Mouse (Mus musculus) bone marrow, adult 2 months (tissue): ENCODE data around the gene Ppfibp2. TPM values are rescaled to one million over a fixed set of nuclear protein-coding genes. Genes with fewer than 3 reads are reported as not detected.

Experiments
- H3K27ac ChIP-seq: fragments of 200-500 bp; 2 replicates; pipeline ENCODE4 v1.5.1; 2012; ENCODE audit warnings: low read depth, mild to moderate bottlenecking, control low read depth, inconsistent platforms, low read length; ENCODE audit not compliant: control insufficient read depth, poor library complexity, insufficient read depth
- H3K4me1 ChIP-seq: fragments of 200-500 bp; 2 replicates; pipeline ENCODE4 v1.6.1; 2011; ENCODE audit warnings: low read length; ENCODE audit not compliant: control insufficient read depth, insufficient read depth
- H3K4me3 ChIP-seq: fragments of 200-500 bp; replicated peaks from 2 replicates; pipeline ENCODE3; 2011; ENCODE audit warnings: mild to moderate bottlenecking, low read depth, low read length, control low read depth; ENCODE audit not compliant: control insufficient read depth
- CTCF ChIP-seq: fragments of 200-500 bp; IDR thresholded peaks from 2 replicates; pipeline ENCODE4 v1.5.1; 2011; ENCODE audit warnings: low read length, control low read depth; ENCODE audit not compliant: control insufficient read depth, insufficient read depth
- POLR2A ChIP-seq: fragments of 200-500 bp; IDR thresholded peaks from 2 replicates; pipeline ENCODE4 v1.6.1; 2011; ENCODE audit warnings: low read depth, mild to moderate bottlenecking, control low read depth, low read length, borderline replicate concordance; ENCODE audit not compliant: control insufficient read depth
- WGBS: fragments of 180-500 bp; shearing (Covaris S2); methylation state at CpG from one replicate; pipeline ENCODE4 v1.1.7; 2018; 5-methylcytosine and 5-hydroxymethylcytosine counted together
- polyA plus RNA-seq: library from polyadenylated mRNA; stranded (reverse); fragments of >200 nt; gene quantifications from 2 replicates; pipeline ENCODE4 v1.2.4, GENCODE M21; 2011; ENCODE audit warnings: low replicate concordance; ENCODE audit not compliant: missing spikeins, insufficient read depth, insufficient read length

The Ppfibp2 gene
- polyA plus RNA-seq, 1 experiment = 3.7 TPM

- no peak overlapping the region for H3K4me3 ChIP-seq
- whole genome bisulfite sequencing = 70% methylated on average over 6 of the region's 6 CpGs
- no peak for TF ChIP-seq POLR2A
- H3K27ac ChIP-seq = no peak overlapping the region
- 0 out of 2 replicates have a peak, but pooled peaks cover 1% of the 10 kb centered on the region for H3K4me1 ChIP-seq
Observed at GRCm38 (mm10) chr7:107712743-107713142, 117.7 kb downstream of the Ppfibp2 start.

- no peak overlapping the region for H3K27ac ChIP-seq
Observed at GRCm38 (mm10) chr7:107714067-107714466, 119.1 kb downstream of the Ppfibp2 start.

DNA sequence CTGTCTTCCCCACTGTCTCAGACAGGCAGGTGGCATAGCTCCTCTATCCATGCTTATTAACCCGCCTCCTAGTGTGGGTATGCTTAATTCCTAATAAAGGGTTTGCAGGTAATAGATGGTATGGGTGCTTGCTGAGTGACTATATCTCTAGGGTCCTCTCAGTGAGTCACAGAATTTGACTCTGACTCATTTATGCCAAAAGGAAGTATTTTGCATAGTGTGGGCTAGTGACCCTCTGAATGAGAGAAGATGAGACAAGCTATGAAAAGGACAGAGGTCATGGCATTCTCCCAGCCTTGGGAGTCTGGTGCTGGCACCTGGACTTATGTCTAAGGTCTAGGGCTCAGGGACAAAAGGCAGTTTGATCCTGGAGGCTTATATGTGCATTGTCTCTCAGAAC lies 125.8 kb downstream of the Ppfibp2 start:
- H3K4me1 ChIP-seq = no peaks in the 10 kb centered on the region
- H3K27ac ChIP-seq = no peak overlapping the region
- 92% methylated on average over 1 of the region's 1 CpGs for WGBS
- TF ChIP-seq CTCF (no peak), POLR2A (no peak)
- H3K4me3 ChIP-seq = no peak overlapping the region

More at GRCm38 (mm10) chr7:107714067-107714466, 119.1 kb downstream of the Ppfibp2 start:
- 79% methylated on average over 5 of the region's 5 CpGs for WGBS
- Histone ChIP-seq H3K4me3 (no peak overlapping the region), H3K4me1 (no peaks in the 10 kb centered on the region)
- TF ChIP-seq CTCF (no peak), POLR2A (no peak)

DNA sequence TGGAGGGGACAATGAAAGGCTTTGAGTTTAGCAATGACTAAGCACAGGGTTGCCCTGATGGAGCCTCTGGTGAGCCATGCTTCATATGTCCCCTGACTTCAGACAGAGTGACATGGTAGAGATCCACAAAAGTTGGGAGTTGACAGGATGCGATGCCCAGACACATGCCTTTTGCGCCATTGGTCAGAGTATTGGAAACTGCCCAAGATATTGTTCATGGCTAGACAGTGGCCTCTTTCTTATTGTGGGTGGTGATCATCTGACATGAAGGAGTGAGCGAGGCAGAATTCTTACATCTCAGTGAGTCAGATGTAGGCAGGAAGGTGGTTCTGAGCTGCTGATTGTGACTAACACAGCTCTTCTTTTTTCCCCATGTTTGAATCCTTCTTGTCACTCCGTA lies 127.5 kb downstream of the Ppfibp2 start:
- Histone ChIP-seq H3K4me3 (no peak overlapping the region), H3K27ac (no peak overlapping the region), H3K4me1 (no peaks in the 10 kb centered on the region)
- no peak for TF ChIP-seq CTCF
- no peak for TF ChIP-seq POLR2A
- 83% methylated on average over 4 of the region's 4 CpGs for WGBS

DNA sequence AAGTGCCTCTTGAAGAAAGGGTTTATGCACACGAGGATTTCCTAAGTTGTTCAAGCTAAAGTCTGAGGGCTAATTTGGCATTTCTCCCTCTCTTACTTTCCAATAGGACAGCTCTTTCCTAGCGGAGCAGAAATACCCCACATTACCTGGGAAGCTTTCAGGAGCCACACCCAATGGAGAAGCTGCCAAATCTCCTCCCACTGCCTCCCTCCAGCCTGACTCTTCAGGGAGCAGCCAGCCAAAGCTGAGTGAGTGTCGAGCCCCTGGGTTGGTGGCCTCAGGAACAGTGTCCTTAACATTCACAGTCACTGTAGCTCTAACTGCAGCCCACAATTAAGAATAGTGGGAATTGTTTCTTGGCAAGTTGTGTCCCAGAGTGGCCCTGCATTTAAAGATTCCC lies 132.5 kb downstream of the Ppfibp2 start:
- TF ChIP-seq POLR2A (no peak), CTCF (no peak)
- no peaks in the 10 kb centered on the region for H3K4me1 ChIP-seq
- no peak overlapping the region for H3K4me3 ChIP-seq
- H3K27ac ChIP-seq = no peak overlapping the region
- 76% methylated on average over 3 of the region's 3 CpGs for WGBS

GRCm38 (mm10) chr7:107730587-107730986 lies 135.6 kb downstream of the Ppfibp2 start:
- 81% methylated on average over 10 of the region's 10 CpGs for WGBS
- Histone ChIP-seq H3K4me1 (no peaks in the 10 kb centered on the region), H3K4me3 (no peak overlapping the region), H3K27ac (no peak overlapping the region)
- TF ChIP-seq POLR2A = no peak
- no peak for TF ChIP-seq CTCF

GRCm38 (mm10) chr7:107733162-107733561 lies 138.2 kb downstream of the Ppfibp2 start:
- no peaks in the 10 kb centered on the region for H3K4me1 ChIP-seq
- no peak overlapping the region for H3K4me3 ChIP-seq
- WGBS = 62% methylated on average over 2 of the region's 2 CpGs
- H3K27ac ChIP-seq = no peak overlapping the region
- TF ChIP-seq POLR2A (no peak), CTCF (no peak)

DNA sequence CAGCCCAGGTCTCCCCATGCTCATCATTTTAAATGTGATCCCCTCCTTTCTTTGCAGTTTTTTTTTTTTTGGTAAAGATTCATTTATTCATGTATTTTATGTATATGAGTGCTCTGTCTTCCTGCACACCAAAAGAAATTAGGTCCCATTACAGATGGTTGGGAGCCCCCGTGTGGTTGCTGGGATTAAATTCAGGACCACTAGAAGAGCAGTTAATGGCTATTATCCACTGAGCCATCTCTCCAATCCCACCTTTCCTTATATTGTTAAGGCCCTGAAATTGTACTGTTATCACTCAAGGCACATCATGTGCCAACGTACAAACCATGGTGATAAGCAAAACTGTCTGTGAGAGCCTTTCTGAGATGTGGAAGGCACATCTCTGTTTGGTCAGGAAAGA lies 143.7 kb downstream of the Ppfibp2 start:
- no peaks in the 10 kb centered on the region for H3K4me1 ChIP-seq
- WGBS = 51% methylated on average over 2 of the region's 2 CpGs

DNA sequence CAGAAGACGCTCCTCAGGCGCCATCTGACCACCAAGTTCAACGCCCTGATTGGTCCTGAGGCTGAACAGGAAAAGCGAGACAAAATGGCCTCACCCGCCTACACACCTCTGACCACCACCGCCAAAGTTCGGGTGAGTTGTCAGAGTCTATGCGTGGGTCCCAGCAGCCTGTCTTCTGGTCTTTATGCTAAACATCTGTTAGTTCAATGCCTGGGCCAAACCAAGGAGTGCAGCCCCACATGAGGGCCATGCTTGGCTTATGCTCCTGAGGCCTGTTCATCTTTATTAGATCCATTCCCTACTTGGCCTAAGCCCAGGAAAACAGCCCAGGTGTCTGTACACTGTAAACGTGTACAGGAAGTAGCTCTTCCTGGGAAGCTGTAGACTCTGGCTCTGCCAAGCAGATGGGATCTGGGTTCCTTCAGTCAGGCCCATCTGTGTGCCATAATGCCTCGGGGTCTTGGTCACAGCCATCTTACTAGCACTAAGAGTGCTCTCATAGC lies 148.0 kb downstream of the Ppfibp2 start:
- no peak overlapping the region for H3K27ac ChIP-seq
- 75% methylated on average over 10 of the region's 10 CpGs for whole genome bisulfite sequencing
- no peak for TF ChIP-seq CTCF
- TF ChIP-seq POLR2A = no peak
- no peaks in the 10 kb centered on the region for H3K4me1 ChIP-seq
- H3K4me3 ChIP-seq = no peak overlapping the region

More for the DNA sequence above, 143.7 kb downstream of the Ppfibp2 start:
- Histone ChIP-seq H3K27ac (no peak overlapping the region), H3K4me3 (no peak overlapping the region)
- TF ChIP-seq POLR2A = no peak
- TF ChIP-seq CTCF = no peak
